Mouse (Mus musculus): ENCODE results near the gene Toe1.

The Toe1 gene

GRCm38 (mm10) chr4:116829364-116830069 is 22.1 kb upstream of the Toe1 start:
- H3K4me3 ChIP-seq (replicated peaks; ENCODE audit: low read length), result no peak overlapping the region
- peaks cover 32% of the 10 kb centered on the region for H3K4me1 ChIP-seq (replicated peaks; ENCODE audit: low read depth, low read length)

GRCm38 (mm10) chr4:116827819-116828218 is 20.4 kb upstream of the Toe1 start:
- Histone ChIP-seq H3K9me3 (ENCODE audit: low read length) (no peaks in the 10 kb centered on the region), H3K4me3 (replicated peaks; ENCODE audit: low read length) (no peak overlapping the region), H3K27me3 (ENCODE audit: insufficient read depth, low read length) (no peaks in the 10 kb centered on the region), H3K4me1 (replicated peaks; ENCODE audit: low read depth, low read length) (peaks cover 47% of the 10 kb centered on the region), H3K36me3 (ENCODE audit: insufficient read depth, low read length) (no peaks in the 10 kb centered on the region)
- no peak for TF ChIP-seq NANOG (IDR thresholded peaks at IDR 0.05; ENCODE audit: borderline replicate concordance, low read length)
- TF ChIP-seq CTCF (conservative IDR thresholded peaks at IDR 0.05; ENCODE audit: low read length), result peak; percentile 73

More at GRCm38 (mm10) chr4:116829364-116830069, 22.1 kb upstream of the Toe1 start:
- no peak for TF ChIP-seq POU5F1 (IDR thresholded peaks at IDR 0.05; ENCODE audit: borderline replicate concordance, low read length)
- Histone ChIP-seq H3K9me3 (ENCODE audit: low read length) (no peaks in the 10 kb centered on the region), H3K36me3 (ENCODE audit: insufficient read depth, low read length) (no peaks in the 10 kb centered on the region), H3K27me3 (ENCODE audit: insufficient read depth, low read length) (no peaks in the 10 kb centered on the region)

GRCm38 (mm10) chr4:116824541-116825004 is 17.1 kb upstream of the Toe1 start:
- TF ChIP-seq CTCF (conservative IDR thresholded peaks at IDR 0.05; ENCODE audit: low read length) (no peak), NANOG (IDR thresholded peaks at IDR 0.05; ENCODE audit: borderline replicate concordance, low read length) (no peak), POU5F1 (IDR thresholded peaks at IDR 0.05; ENCODE audit: borderline replicate concordance, low read length) (no peak)
- no peaks in the 10 kb centered on the region for H3K9me3 ChIP-seq (ENCODE audit: low read length)
- H3K4me3 ChIP-seq (replicated peaks; ENCODE audit: low read length), result peak overlapping the region; percentile 79
- H3K4me1 ChIP-seq (replicated peaks; ENCODE audit: low read depth, low read length), result peaks cover 56% of the 10 kb centered on the region
- peaks cover 5% of the 10 kb centered on the region for H3K27me3 ChIP-seq (ENCODE audit: insufficient read depth, low read length)
- peaks cover 6% of the 10 kb centered on the region for H3K36me3 ChIP-seq (ENCODE audit: insufficient read depth, low read length)

- peaks cover 5% of the 10 kb centered on the region for H3K27me3 ChIP-seq (ENCODE audit: insufficient read depth, low read length)
- H3K36me3 ChIP-seq (ENCODE audit: insufficient read depth, low read length), result peaks cover 35% of the 10 kb centered on the region
- H3K9me3 ChIP-seq (ENCODE audit: low read length), result no peaks in the 10 kb centered on the region
- TF ChIP-seq CTCF (conservative IDR thresholded peaks at IDR 0.05; ENCODE audit: low read length) (no peak), POU5F1 (IDR thresholded peaks at IDR 0.05; ENCODE audit: borderline replicate concordance, low read length) (no peak), NANOG (IDR thresholded peaks at IDR 0.05; ENCODE audit: borderline replicate concordance, low read length) (no peak)
- peaks cover 73% of the 10 kb centered on the region for H3K4me1 ChIP-seq (replicated peaks; ENCODE audit: low read depth, low read length)
- H3K4me3 ChIP-seq (replicated peaks; ENCODE audit: low read length), result peak within 1 kb of the TSS; percentile 85
Measured at GRCm38 (mm10) chr4:116821694-116822016, 14.2 kb upstream of the Toe1 start, which contains the start of gene Hpdl. Gene Hpdl (minus strand): TSS chr4:116821707.

GRCm38 (mm10) chr4:116820902-116821693 is 13.7 kb upstream of the Toe1 start:
- H3K36me3 ChIP-seq (ENCODE audit: insufficient read depth, low read length), result peaks cover 41% of the 10 kb centered on the region
- H3K27me3 ChIP-seq (ENCODE audit: insufficient read depth, low read length), result peaks cover 5% of the 10 kb centered on the region
- H3K9me3 ChIP-seq (ENCODE audit: low read length), result no peaks in the 10 kb centered on the region
- peak overlapping the region; percentile 85 for H3K4me3 ChIP-seq (replicated peaks; ENCODE audit: low read length)
- peaks cover 77% of the 10 kb centered on the region for H3K4me1 ChIP-seq (replicated peaks; ENCODE audit: low read depth, low read length)
- TF ChIP-seq NANOG (IDR thresholded peaks at IDR 0.05; ENCODE audit: borderline replicate concordance, low read length) (no peak), CTCF (conservative IDR thresholded peaks at IDR 0.05; ENCODE audit: low read length) (no peak), POU5F1 (IDR thresholded peaks at IDR 0.05; ENCODE audit: borderline replicate concordance, low read length) (no peak)

GRCm38 (mm10) chr4:116819968-116820901 is 12.8 kb upstream of the Toe1 start:
- peaks cover 49% of the 10 kb centered on the region for H3K36me3 ChIP-seq (ENCODE audit: insufficient read depth, low read length)
- H3K4me3 ChIP-seq (replicated peaks; ENCODE audit: low read length), result peak overlapping the region; percentile 85
- no peaks in the 10 kb centered on the region for H3K9me3 ChIP-seq (ENCODE audit: low read length)
- peaks cover 70% of the 10 kb centered on the region for H3K4me1 ChIP-seq (replicated peaks; ENCODE audit: low read depth, low read length)
- TF ChIP-seq POU5F1 (IDR thresholded peaks at IDR 0.05; ENCODE audit: borderline replicate concordance, low read length) (no peak), CTCF (conservative IDR thresholded peaks at IDR 0.05; ENCODE audit: low read length) (no peak), NANOG (IDR thresholded peaks at IDR 0.05; ENCODE audit: borderline replicate concordance, low read length) (no peak)
- peaks cover 5% of the 10 kb centered on the region for H3K27me3 ChIP-seq (ENCODE audit: insufficient read depth, low read length)

- no peaks in the 10 kb centered on the region for H3K9me3 ChIP-seq (ENCODE audit: low read length)
- no peak overlapping the region for H3K4me3 ChIP-seq (replicated peaks; ENCODE audit: low read length)
- peaks cover 57% of the 10 kb centered on the region for H3K4me1 ChIP-seq (replicated peaks; ENCODE audit: low read depth, low read length)
- H3K27me3 ChIP-seq (ENCODE audit: insufficient read depth, low read length), result peaks cover 5% of the 10 kb centered on the region
- H3K36me3 ChIP-seq (ENCODE audit: insufficient read depth, low read length), result peaks cover 76% of the 10 kb centered on the region
- no peak for TF ChIP-seq POU5F1 (IDR thresholded peaks at IDR 0.05; ENCODE audit: borderline replicate concordance, low read length)
- no peak for TF ChIP-seq CTCF (conservative IDR thresholded peaks at IDR 0.05; ENCODE audit: low read length)
- TF ChIP-seq NANOG (IDR thresholded peaks at IDR 0.05; ENCODE audit: borderline replicate concordance, low read length), result no peak
Measured at GRCm38 (mm10) chr4:116817486-116817885, 10.0 kb upstream of the Toe1 start.

- no peak for TF ChIP-seq POU5F1 (IDR thresholded peaks at IDR 0.05; ENCODE audit: borderline replicate concordance, low read length)
- TF ChIP-seq CTCF (conservative IDR thresholded peaks at IDR 0.05; ENCODE audit: low read length), result no peak
- TF ChIP-seq NANOG (IDR thresholded peaks at IDR 0.05; ENCODE audit: borderline replicate concordance, low read length), result no peak
- Histone ChIP-seq H3K4me1 (replicated peaks; ENCODE audit: low read depth, low read length) (peaks cover 62% of the 10 kb centered on the region), H3K27me3 (ENCODE audit: insufficient read depth, low read length) (no peaks in the 10 kb centered on the region), H3K36me3 (ENCODE audit: insufficient read depth, low read length) (peaks cover 94% of the 10 kb centered on the region), H3K9me3 (ENCODE audit: low read length) (no peaks in the 10 kb centered on the region), H3K4me3 (replicated peaks; ENCODE audit: low read length) (no peak overlapping the region)
Measured at GRCm38 (mm10) chr4:116815276-116815675, 7.8 kb upstream of the Toe1 start.
